Mouse (Mus musculus) midbrain, embryonic 11.5 days (tissue): ENCODE measurements around the gene Cpt1b. TPM values are rescaled to one million over a fixed set of nuclear protein-coding genes. Genes with fewer than 3 reads are reported as not detected.
A peak's percentile ranks its signal among the peaks of the same experiment; 100 is the strongest.

Experiments used
- ATAC-seq: fragments of 200-750 bp; cut with Nextera tagmentation; 2 replicates; pipeline ENCODE4 v1.8.0; 2017; ENCODE audit warnings: moderate TSS enrichment, moderate library complexity; ENCODE audit not compliant: low FRiP score
- DNase-seq: peaks from one replicate; pipeline ENCODE4 v3.0.0; 2015; ENCODE audit warnings: low spot score; ENCODE audit errors: missing footprints
- H3K27ac ChIP-seq: fragments of 300-500 bp; sonication (generic); 2 replicates; pipeline ENCODE4 v1.5.1; 2014; ENCODE audit warnings: low read depth, low read length
- H3K27me3 ChIP-seq: fragments of 300-500 bp; sonication (generic); 2 replicates; pipeline ENCODE4 v1.6.1; 2014; ENCODE audit warnings: mild to moderate bottlenecking, low read length, moderate library complexity, mixed read lengths; ENCODE audit not compliant: control insufficient read depth, insufficient read depth
- H3K36me3 ChIP-seq: fragments of 300-500 bp; sonication (generic); 2 replicates; pipeline ENCODE4 v1.6.1; 2014; ENCODE audit warnings: mild to moderate bottlenecking, low read length, moderate library complexity, mixed read lengths; ENCODE audit not compliant: control insufficient read depth, insufficient read depth
- H3K4me1 ChIP-seq: fragments of 300-500 bp; sonication (generic); 2 replicates; pipeline ENCODE4 v1.6.1; 2014; ENCODE audit warnings: low read length; ENCODE audit not compliant: control insufficient read depth, insufficient read depth
- H3K4me2 ChIP-seq: fragments of 300-500 bp; sonication (generic); 2 replicates; pipeline ENCODE4 v1.6.1; 2014; ENCODE audit warnings: mild to moderate bottlenecking, moderate library complexity
- H3K4me3 ChIP-seq: fragments of 300-500 bp; sonication (generic); 2 replicates; pipeline ENCODE4 v1.5.1; 2014; ENCODE audit warnings: low read depth, low read length
- H3K9ac ChIP-seq: fragments of 300-500 bp; sonication (generic); 2 replicates; pipeline ENCODE4 v1.6.1; 2014; ENCODE audit warnings: low read length
- H3K9me3 ChIP-seq: fragments of 300-500 bp; sonication (generic); 2 replicates; pipeline ENCODE4 v1.6.1; 2016; ENCODE audit warnings: low read length; ENCODE audit not compliant: control insufficient read depth
- WGBS: fragments of 180-500 bp; shearing (Covaris S2); extraction: QIAGEN DNeasy Blood & Tissue Kit; methylation state at CpG from one replicate; pipeline ENCODE4 v1.1.7; 2014; 5-methylcytosine and 5-hydroxymethylcytosine counted together
- polyA plus RNA-seq: library from polyadenylated mRNA; unstranded; fragments of >200 nt; fragmentation: Nextera tagmentation; extraction: Ambion mirVana; gene quantifications from 2 replicates; pipeline ENCODE4 v1.2.1, GENCODE M21; 2014

Gene Cpt1b
- polyA plus RNA-seq, 1 experiment from 2014 or later, result 0.93 TPM

DNA sequence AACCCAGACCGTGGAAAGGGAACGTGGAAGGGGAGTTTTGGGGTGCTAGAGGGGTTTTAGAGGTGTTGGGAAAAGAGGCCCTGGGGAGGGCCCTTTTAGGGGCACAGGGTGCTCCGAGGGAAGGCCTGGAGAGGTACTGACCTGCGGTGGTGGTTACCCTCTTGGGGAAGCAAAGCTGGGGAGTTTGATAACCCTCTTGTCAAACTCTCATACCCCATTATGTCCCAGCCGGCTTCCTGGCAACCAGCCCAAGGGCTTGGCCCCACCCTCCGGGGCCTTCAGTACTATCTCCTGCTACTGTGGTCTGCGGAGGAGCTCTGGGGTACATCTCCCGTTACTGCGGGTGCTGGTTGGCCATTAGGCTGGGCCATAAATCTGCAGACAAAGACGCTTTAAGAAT lies 46.2 kb downstream of the Cpt1b start:
- Histone ChIP-seq H3K36me3 (no peaks in the 10 kb centered on the region), H3K4me3 (peak overlapping the region; percentile 33; the same call in 1 of the 2 replicates), H3K9ac (peak overlapping the region; percentile 47), H3K27me3 (peaks cover 44% of the 10 kb centered on the region), H3K4me1 (peaks cover 13% of the 10 kb centered on the region), H3K9me3 (no peaks in the 10 kb centered on the region), H3K4me2 (peak overlapping the region; percentile 70), H3K27ac (no peak overlapping the region)
- 12% methylated on average over 10 of the region's 10 CpGs for WGBS
- DNase-seq, result no peak
- ATAC-seq, result no peak

DNA sequence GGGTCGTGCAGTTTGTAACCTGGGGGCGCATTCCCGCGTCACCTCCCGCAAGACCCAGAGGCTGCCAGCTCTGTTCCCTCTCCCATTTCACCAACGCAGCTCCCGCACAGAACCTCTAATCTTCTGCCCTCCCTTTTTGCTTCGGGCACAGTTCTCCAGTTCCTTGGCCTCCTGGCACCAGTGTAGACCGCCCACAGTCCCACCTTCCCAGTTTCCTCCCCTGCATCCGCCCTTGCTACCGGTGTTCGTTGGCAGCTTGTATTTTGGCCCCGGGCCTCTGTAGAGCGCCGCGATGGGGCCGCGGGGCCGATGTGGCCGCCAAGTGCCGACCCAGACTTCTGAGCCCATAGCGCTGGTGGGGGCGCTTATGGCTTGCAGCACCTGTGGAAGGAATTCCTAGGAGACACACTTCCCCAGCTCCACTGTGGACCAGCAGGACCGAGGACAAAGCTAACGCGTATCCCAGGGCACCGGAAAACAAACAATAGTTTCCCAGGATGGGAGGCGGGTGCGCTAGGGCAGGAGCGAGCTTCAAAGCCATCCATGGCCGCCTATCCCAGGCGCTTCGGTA lies 46.7 kb downstream of the Cpt1b start, which contains the start of gene Odf3b:
Odf3b (minus strand) TSS at position 452 of the 571 bp plus-strand sequence.
- Histone ChIP-seq H3K36me3 (no peaks in the 10 kb centered on the region), H3K9me3 (no peaks in the 10 kb centered on the region), H3K4me3 (peak within 1 kb of the TSS; percentile 33), H3K27me3 (peaks cover 44% of the 10 kb centered on the region), H3K27ac (no peak within 1 kb of the TSS), H3K4me1 (peaks cover 13% of the 10 kb centered on the region), H3K9ac (peak within 1 kb of the TSS; percentile 47), H3K4me2 (peak within 1 kb of the TSS; percentile 70)
- ATAC-seq (0 out of 2 replicates have a peak, but pooled peaks have one; percentile 22), DNase-seq (peak; percentile 94)
- 1% methylated on average over 33 of the region's 33 CpGs for WGBS

DNA sequence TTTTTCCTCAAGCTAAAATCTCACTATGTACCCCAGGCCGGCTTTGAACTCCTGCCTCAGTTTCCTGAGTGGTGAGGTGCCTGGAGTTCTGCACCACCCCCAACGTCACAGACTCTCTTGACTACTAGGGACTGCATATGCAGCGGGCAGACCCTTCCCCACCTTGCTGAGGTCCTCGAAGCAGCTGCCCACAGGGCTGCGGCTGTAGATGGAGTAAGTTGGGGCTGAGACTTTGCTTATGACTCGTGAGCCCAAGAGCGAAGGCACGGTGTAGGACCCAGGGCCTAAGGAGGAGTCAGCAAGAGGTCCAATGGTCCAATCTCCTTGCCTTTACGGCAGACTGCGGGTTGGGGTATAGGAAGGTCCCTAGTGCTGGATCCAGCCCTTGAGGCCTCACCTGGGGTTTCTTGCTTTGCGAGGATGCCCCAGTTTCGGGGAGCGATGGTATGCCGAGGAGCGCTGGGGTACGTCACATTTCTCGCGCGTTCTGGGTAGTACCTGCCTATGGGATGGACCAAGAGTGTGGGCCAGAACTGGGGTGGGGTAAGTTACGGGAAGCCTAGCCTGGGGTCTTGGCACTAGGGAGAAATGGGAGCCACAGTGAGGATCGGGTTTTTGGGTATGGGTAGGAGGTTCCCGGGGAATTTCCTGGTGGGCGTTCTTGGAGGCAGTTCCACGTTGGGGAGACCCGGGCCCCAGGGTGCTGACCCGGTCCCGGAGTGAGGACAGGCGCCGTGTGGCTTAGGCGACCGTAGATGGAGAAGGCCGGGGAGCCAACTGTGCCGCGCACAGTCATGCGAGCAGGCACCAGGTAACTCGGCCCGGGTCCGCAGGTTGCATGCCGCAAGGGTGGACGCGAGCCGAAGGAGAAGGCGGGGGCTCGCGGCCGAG lies 47.5 kb downstream of the Cpt1b start:
- H3K27me3 ChIP-seq, result peaks cover 44% of the 10 kb centered on the region
- peak overlapping the region; percentile 70 for H3K4me2 ChIP-seq
- H3K27ac ChIP-seq, result no peak overlapping the region
- DNase-seq (peak; percentile 91), ATAC-seq (no peak)
- H3K4me3 ChIP-seq, result peak overlapping the region; percentile 33
- whole genome bisulfite sequencing, result 10% methylated on average over 46 of the region's 46 CpGs
- peaks cover 15% of the 10 kb centered on the region for H3K4me1 ChIP-seq
- H3K9ac ChIP-seq, result peak overlapping the region; percentile 47
- H3K36me3 ChIP-seq, result no peaks in the 10 kb centered on the region
- H3K9me3 ChIP-seq, result no peaks in the 10 kb centered on the region

DNA sequence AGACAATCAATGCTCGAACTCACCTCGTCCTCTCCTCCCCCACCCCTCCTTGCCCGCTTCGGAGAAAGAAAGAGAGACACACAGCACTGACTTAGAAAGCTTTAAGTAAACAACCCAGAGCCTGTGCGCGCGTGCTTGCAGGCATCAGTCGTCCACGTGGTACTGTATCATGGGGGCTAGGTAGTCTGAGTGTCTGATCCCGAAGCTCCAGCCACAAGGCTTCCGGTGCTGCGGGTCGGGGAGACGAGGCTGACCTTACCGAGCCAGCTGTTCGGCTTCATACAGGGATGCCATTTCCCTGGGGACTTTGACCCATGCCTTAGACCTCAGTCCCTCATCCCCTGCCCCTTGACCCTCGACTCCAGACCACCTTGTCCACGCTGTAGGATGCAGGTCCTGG lies 48.3 kb downstream of the Cpt1b start:
- no peaks in the 10 kb centered on the region for H3K36me3 ChIP-seq
- H3K9me3 ChIP-seq, result no peaks in the 10 kb centered on the region
- WGBS, result 6% methylated on average over 18 of the region's 18 CpGs
- H3K27me3 ChIP-seq, result peaks cover 44% of the 10 kb centered on the region
- no peak overlapping the region for H3K27ac ChIP-seq
- no peak overlapping the region for H3K4me3 ChIP-seq
- ATAC-seq (no peak), DNase-seq (no peak)
- no peak overlapping the region for H3K9ac ChIP-seq
- H3K4me1 ChIP-seq, result peaks cover 21% of the 10 kb centered on the region
- H3K4me2 ChIP-seq, result no peak overlapping the region

DNA sequence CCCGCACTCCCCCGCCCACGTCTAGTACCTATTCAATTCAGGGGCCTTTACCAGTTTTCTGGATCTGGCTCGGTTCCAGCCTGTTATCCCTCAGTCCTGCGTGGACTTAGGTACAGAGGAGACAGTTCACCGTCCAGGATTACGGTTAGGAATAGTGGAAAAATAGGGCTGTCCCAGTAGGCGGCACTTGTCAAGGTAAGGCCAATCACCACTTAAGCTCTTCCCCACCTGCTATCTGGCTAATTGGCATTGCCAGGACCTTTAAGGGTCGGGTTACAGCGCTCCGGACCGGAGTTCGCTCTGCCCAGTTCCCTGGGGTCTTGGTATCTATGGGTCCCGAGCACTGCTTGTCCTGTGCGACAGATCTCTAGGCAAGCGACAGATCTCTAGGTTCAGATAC lies 48.7 kb downstream of the Cpt1b start, which contains the start of gene Tymp:
Tymp (minus strand) TSS at position 83 of the 400 bp plus-strand sequence.
- Histone ChIP-seq H3K9me3 (no peaks in the 10 kb centered on the region), H3K9ac (no peak within 1 kb of the TSS), H3K4me3 (no peak within 1 kb of the TSS), H3K27me3 (peaks cover 44% of the 10 kb centered on the region), H3K36me3 (peaks cover 2% of the 10 kb centered on the region; the same call in 1 of the 2 replicates), H3K4me2 (no peak within 1 kb of the TSS), H3K27ac (no peak within 1 kb of the TSS), H3K4me1 (peaks cover 21% of the 10 kb centered on the region)
- 19% methylated on average over 16 of the region's 16 CpGs for WGBS
- DNase-seq (peak; percentile 86), ATAC-seq (no peak)

DNA sequence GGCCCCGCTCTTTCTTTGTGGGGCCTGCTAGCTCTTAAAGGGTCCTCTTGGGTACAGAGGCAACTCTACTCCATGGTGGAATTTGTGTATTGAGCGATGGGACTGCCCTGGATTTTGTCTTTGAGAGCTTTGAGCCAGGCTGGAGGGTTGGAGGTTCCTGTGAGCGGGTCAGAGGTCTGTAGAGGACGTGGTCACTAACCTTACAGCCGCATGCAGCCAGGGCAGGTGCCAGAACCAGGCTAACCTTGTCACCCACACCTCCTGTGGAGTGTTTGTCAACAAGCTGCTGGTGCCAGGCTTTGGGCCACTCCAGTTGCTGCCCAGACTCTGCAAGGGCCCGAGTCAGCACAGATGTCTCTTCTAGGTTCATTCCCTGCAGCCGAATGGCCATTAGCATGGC lies 49.6 kb downstream of the Cpt1b start:
- H3K27ac ChIP-seq, result no peak overlapping the region
- H3K4me2 ChIP-seq, result no peak overlapping the region
- no peak overlapping the region for H3K4me3 ChIP-seq
- H3K9me3 ChIP-seq, result no peaks in the 10 kb centered on the region
- H3K9ac ChIP-seq, result no peak overlapping the region
- 81% methylated on average over 7 of the region's 7 CpGs for WGBS
- H3K4me1 ChIP-seq, result peaks cover 21% of the 10 kb centered on the region
- DNase-seq (peak; percentile 79), ATAC-seq (no peak)
- peaks cover 44% of the 10 kb centered on the region for H3K27me3 ChIP-seq
- H3K36me3 ChIP-seq, result peaks cover 10% of the 10 kb centered on the region

DNA sequence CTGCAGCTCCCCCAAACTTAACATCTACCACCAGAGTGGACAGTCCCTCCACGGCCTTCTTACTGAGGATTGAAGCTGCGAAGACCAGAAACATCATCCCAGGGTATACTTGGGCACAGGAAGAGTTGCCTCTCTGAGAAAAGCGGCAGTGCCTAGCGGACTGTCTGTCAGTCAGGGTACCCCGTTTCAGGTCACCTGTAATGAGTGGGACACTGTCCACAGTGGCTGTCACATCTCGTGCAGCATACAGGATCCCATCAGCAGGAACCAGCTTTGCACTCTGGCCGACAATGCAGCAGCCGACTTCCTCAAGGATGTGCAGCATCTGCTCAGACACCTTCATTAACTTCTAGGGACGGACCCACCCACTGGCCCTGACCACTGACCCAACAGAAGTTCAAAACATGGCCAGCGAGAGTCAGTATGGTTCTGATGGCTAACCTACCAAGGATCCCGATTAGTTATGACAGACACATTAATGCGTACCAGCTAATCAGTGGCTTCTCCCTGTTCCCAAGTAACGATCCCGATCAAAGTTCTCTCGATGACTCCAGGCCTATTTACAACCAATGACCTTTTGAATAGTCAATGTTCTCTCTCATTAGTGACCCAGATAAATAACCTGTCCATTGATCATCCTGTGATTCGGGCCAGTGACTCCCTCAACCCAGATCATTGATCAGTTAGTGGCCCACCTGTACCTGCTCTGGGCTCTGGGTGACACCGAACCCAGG lies 50.7 kb downstream of the Cpt1b start:
- H3K9ac ChIP-seq, result no peak overlapping the region
- no peaks in the 10 kb centered on the region for H3K9me3 ChIP-seq
- H3K4me1 ChIP-seq, result peaks cover 21% of the 10 kb centered on the region
- H3K27me3 ChIP-seq, result peaks cover 39% of the 10 kb centered on the region
- no peak overlapping the region for H3K4me3 ChIP-seq
- H3K27ac ChIP-seq, result no peak overlapping the region
- ATAC-seq (no peak), DNase-seq (peak; percentile 72)
- no peak overlapping the region for H3K4me2 ChIP-seq
- 93% methylated on average over 17 of the region's 17 CpGs for WGBS
- peaks cover 20% of the 10 kb centered on the region for H3K36me3 ChIP-seq

DNA sequence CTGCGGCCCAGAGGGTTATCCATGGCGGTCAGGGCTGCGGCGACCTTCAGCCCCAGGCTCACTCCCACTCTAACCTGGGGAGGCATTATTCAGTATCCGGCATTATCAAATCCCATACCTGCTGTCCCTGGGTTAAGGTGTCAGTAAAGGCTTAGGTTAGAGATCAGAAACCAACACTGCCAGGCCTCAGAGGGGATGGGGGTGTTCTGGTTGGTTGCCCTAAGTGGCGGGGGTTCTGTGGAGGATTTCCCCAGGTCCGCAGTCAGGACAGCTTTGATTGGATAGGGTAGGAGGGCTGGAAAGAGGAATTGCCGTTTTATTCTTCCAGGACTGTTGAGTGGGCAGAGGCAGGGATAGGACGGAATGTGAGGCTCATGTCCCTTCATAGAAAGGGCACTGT lies 51.3 kb downstream of the Cpt1b start:
- Histone ChIP-seq H3K9me3 (no peaks in the 10 kb centered on the region), H3K4me3 (peak overlapping the region; percentile 63), H3K27ac (peak overlapping the region; percentile 89; the same call in 1 of the 2 replicates), H3K27me3 (peaks cover 34% of the 10 kb centered on the region), H3K9ac (peak overlapping the region; percentile 86), H3K4me2 (peak overlapping the region; percentile 81), H3K36me3 (peaks cover 24% of the 10 kb centered on the region), H3K4me1 (peaks cover 20% of the 10 kb centered on the region)
- DNase-seq (peak; percentile 84), ATAC-seq (no peak)
- WGBS, result 53% methylated on average over 9 of the region's 9 CpGs
